Mouse (Mus musculus) adrenal gland, adult 10 weeks (tissue): ENCODE data around the gene Gvin1. TPM values are rescaled to one million over a fixed set of nuclear protein-coding genes. Genes with fewer than 3 reads are reported as not detected.

Source experiments
- polyA plus RNA-seq: library from polyadenylated mRNA; stranded (reverse); fragments of 350-450 nt; fragmentation: Illumina TruSeq; extraction: RNeasy Lipid Tissue Mini Kit (QIAGEN cat#74804); gene quantifications from one replicate; pipeline ENCODE4 v1.2.3, GENCODE M21; 2014; ENCODE audit warnings: low read depth, low replicate concordance

The Gvin1 gene
- polyA plus RNA-seq = 29.7 TPM

GRCm38 (mm10) chr7:106215177-106215576 lies at the start of gene Gvin1:
Gene Gvin1, minus strand, starts transcription at chr7:106215326.

